Mouse (Mus musculus): Measurements from ENCODE around the gene Nacc2.

- TF ChIP-seq POLR2A (IDR thresholded peaks at IDR 0.05; ENCODE audit: low read depth, low read length) = peak; percentile 53; the same call in 1 of the 2 replicates
- no peak for TF ChIP-seq CTCF (IDR thresholded peaks at IDR 0.05; ENCODE audit: extremely low read depth, insufficient read depth, insufficient read length, insufficient replicate concordance)
Measured at GRCm38 (mm10) chr2:26140292-26140819, 17.3 kb upstream of the Nacc2 start.

Measured in spleen, adult 2 months (tissue).